Mouse (Mus musculus): ENCODE results near the gene Cmklr1. TPM values are rescaled to one million over a fixed set of nuclear protein-coding genes. Genes with fewer than 3 reads are reported as not detected.

The Cmklr1 gene
- polyA plus RNA-seq, 1 experiment from 2014 or later: 1.8 TPM

GRCm38 (mm10) chr5:113565101-113565854, 84.9 kb downstream of the Cmklr1 start:
- Histone ChIP-seq H3K27me3 (ENCODE audit: control insufficient read depth, insufficient read depth, low read length) (no peaks in the 10 kb centered on the region), H3K27ac (ENCODE audit: low read depth, low read length) (no peak overlapping the region), H3K9ac (ENCODE audit: low read depth, low read length) (no peak overlapping the region), H3K36me3 (ENCODE audit: control insufficient read depth, insufficient read depth, low read length) (no peaks in the 10 kb centered on the region), H3K4me2 (no peak overlapping the region), H3K4me1 (ENCODE audit: control insufficient read depth, insufficient read depth, low read length) (no peaks in the 10 kb centered on the region), H3K4me3 (ENCODE audit: low read depth, low read length) (no peak overlapping the region), H3K9me3 (replicated peaks; ENCODE audit: control insufficient read depth, low read length) (no peaks in the 10 kb centered on the region)
- WGBS (ENCODE audit: insufficient replicate concordance): 73% methylated on average over 10 of the region's 10 CpGs
- no peak for ATAC-seq (replicated peaks; ENCODE audit: insufficient number of reproducible peaks, low FRiP score, low TSS enrichment)

DNA sequence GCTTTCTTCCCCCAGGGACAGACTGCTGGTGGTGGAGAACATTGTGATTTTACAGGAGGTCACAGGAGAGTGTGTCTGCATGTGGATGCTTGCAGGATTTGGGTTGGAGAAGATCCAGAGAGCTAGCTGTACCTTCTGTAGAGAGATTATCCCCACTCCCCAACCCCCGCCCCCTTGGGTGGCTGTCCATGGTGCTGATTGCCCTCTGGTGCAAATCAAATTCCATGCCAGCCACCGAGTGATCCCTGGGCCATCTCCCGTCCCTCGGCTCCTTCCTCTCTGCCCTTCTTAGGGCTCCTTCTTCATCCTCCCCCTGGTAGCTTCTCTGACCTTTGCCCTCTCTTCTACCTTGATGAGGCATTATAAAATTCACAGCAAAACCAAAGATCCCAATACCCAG, 85.8 kb downstream of the Cmklr1 start:
- 17% methylated on average over 4 of the region's 4 CpGs for WGBS (ENCODE audit: insufficient replicate concordance)
- Histone ChIP-seq H3K4me1 (ENCODE audit: control insufficient read depth, insufficient read depth, low read length) (no peaks in the 10 kb centered on the region), H3K9ac (ENCODE audit: low read depth, low read length) (no peak overlapping the region), H3K36me3 (ENCODE audit: control insufficient read depth, insufficient read depth, low read length) (no peaks in the 10 kb centered on the region), H3K9me3 (replicated peaks; ENCODE audit: control insufficient read depth, low read length) (no peaks in the 10 kb centered on the region), H3K27ac (ENCODE audit: low read depth, low read length) (no peak overlapping the region), H3K27me3 (ENCODE audit: control insufficient read depth, insufficient read depth, low read length) (no peaks in the 10 kb centered on the region), H3K4me2 (no peak overlapping the region), H3K4me3 (ENCODE audit: low read depth, low read length) (no peak overlapping the region)
- ATAC-seq (replicated peaks; ENCODE audit: insufficient number of reproducible peaks, low FRiP score, low TSS enrichment): no peak

Other genes starting within 250 kb of the Cmklr1 start
- 2.4 and 3.4 TPM in 2 replicates for gene Wscd2, start 160.1 kb downstream of the Cmklr1 start, polyA plus RNA-seq (2014; fragmentation: Nextera tagmentation; extraction: Ambion mirVana)
- gene 1700069L16Rik, start 74.3 kb upstream of the Cmklr1 start, polyA plus RNA-seq (2014; fragmentation: Nextera tagmentation; extraction: Ambion mirVana): not detected in 2 replicates
- gene Ficd, start 85.4 kb upstream of the Cmklr1 start, polyA plus RNA-seq (2014; fragmentation: Nextera tagmentation; extraction: Ambion mirVana): 2.8 and 4.1 TPM in 2 replicates
- 31.6 and 35.3 TPM in 2 replicates for gene Sart3, start 122.1 kb upstream of the Cmklr1 start, polyA plus RNA-seq (2014; fragmentation: Nextera tagmentation; extraction: Ambion mirVana)
- gene Iscu, start 122.3 kb upstream of the Cmklr1 start, polyA plus RNA-seq (2014; fragmentation: Nextera tagmentation; extraction: Ambion mirVana): 104 and 106 TPM in 2 replicates
- 11.7 and 12.3 TPM in 2 replicates for gene Tmem119, start 150.1 kb upstream of the Cmklr1 start, polyA plus RNA-seq (2014; fragmentation: Nextera tagmentation; extraction: Ambion mirVana)
- 0.97 and 1.5 TPM in 2 replicates for gene Selplg, start 182.2 kb upstream of the Cmklr1 start, polyA plus RNA-seq (2014; fragmentation: Nextera tagmentation; extraction: Ambion mirVana)